Mouse (Mus musculus): ENCODE results near the gene Psmb5. TPM values are rescaled to one million over a fixed set of nuclear protein-coding genes. Genes with fewer than 3 reads are reported as not detected.
A peak's percentile ranks its signal among the peaks of the same experiment; 100 is the strongest.

Psmb5 gene
- total RNA-seq, 1 experiment from 2014 or later, result 367 TPM

GRCm38 (mm10) chr14:54592319-54592934 lies 25.4 kb downstream of the Psmb5 start:
- peak; percentile 63 for DNase-seq

DNA sequence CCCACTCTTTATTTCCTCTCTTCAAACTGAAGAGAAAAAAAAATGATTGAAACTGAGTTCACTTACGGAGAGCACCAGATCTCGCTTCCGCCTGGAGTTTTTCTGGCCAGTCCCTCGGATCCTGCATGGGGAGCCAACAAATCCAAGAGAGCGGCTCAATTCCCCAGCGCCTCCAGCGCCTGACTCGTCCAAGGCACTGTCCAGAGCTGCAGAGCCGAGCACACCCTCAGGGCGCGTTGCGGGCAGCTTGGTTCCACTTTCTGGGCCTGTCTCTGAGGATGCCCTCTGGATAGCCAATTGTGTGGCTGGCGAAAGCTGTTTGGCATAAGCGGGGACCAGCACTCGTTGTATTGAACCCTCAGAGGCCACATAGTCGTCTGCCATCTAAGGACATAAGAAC lies 26.8 kb downstream of the Psmb5 start:
- DNase-seq, result no peak

GRCm38 (mm10) chr14:54583681-54584338 lies 34.0 kb downstream of the Psmb5 start:
- DNase-seq, result peak; percentile 57

DNA sequence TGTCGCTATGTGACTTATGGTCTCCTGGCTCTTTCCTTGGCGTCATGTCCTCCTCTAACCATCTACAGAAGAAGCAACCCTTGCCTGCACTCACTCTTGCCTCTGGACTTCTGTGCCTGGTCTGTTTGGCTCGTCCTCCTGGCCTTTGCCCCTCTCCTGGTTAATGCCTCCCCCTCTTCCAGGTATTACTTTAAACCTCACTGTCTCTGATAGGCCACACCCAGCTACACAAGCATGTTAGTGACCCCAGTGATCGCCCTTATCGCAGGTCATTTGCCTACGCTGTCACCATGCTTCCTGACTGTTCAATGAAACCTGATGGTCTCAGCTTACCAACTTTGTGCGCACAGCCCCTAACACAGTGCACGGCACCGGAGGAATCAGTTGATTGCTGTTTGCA lies 35.3 kb downstream of the Psmb5 start:
- DNase-seq, result no peak

DNA sequence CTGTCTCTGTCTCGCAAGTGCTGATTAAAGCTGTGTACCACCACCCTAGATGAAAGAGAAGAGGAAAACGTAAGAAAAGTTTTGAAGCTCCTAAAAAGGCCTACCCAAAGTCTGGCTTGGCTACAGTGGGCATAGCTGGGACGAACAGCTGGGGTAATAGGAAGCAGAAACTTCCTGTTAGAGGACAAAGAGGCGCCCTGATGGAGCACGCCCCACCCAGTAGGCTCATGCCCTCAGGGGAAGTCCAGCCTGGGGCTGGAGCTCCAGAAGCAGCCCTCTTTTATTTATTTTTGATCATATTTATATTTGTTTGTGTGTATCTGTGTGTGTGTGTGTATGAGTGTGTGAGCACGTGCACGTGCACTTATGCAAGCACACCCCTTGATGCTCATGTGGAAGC lies 38.2 kb downstream of the Psmb5 start:
- DNase-seq, result no peak

- no peak for DNase-seq
Measured at GRCm38 (mm10) chr14:54578063-54578462, 39.8 kb downstream of the Psmb5 start.

DNA sequence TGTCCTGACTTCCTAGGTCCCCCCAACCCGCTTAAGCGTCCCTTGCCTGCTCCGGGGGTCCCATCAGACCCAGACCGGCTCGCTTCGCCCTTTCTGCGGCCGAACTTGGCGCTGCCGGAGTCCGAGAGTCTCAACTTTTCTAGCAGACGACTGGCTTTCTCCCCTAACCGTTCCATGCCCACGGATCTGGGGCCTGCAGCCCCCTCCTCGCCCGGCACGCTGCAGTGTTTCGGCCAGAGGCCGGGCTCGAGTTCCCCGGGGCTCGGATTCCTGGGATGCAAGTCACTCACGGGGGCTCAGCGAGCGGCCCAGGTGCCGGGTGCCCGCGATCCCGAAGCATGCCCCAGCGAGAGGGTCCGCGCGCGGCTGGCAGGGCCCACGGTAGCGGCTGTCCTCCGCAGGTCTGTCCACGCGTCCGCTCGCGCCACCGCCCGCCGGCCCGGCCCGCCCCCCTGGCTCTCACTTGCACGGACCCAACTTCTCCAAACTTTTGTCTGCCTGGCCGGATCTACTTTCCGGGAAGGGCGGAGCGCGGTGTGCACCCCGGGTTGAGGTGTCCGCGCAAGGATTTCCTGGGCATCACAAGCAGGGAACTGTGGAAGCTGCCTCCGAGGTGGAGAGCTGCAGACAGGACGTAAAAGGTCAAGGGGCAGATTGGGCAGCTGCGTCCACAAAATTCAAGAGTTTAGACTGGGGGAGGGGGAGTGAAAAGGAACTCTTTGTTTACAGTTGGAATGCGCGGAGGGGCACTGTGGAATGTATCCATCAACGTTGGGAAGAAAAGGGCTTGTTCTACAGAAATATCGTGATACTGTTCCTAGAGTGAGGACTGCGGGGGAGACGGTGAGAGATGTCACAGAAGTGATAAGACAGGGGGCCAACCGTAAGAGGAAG lies 40.5 kb downstream of the Psmb5 start, which contains the start of gene Ajuba:
TSS of gene Ajuba (minus strand) at position 470 of the 894 bp plus-strand sequence.
- peak; percentile 90 for DNase-seq

- DNase-seq, result peak; percentile 40
Measured at GRCm38 (mm10) chr14:54576241-54577088, 41.4 kb downstream of the Psmb5 start.

GRCm38 (mm10) chr14:54575631-54576030 lies 42.2 kb downstream of the Psmb5 start:
- DNase-seq, result peak; percentile 80

GRCm38 (mm10) chr14:54575031-54575430 lies 42.8 kb downstream of the Psmb5 start:
- no peak for DNase-seq

GRCm38 (mm10) chr14:54574253-54574652 lies 43.6 kb downstream of the Psmb5 start:
- DNase-seq, result no peak

- peak; percentile 65 for DNase-seq
Measured at GRCm38 (mm10) chr14:54572790-54573736, 44.8 kb downstream of the Psmb5 start.

GRCm38 (mm10) chr14:54572122-54572521 lies 45.7 kb downstream of the Psmb5 start:
- DNase-seq, result no peak

GRCm38 (mm10) chr14:54569451-54570392 lies 48.1 kb downstream of the Psmb5 start:
- no peak for DNase-seq

DNA sequence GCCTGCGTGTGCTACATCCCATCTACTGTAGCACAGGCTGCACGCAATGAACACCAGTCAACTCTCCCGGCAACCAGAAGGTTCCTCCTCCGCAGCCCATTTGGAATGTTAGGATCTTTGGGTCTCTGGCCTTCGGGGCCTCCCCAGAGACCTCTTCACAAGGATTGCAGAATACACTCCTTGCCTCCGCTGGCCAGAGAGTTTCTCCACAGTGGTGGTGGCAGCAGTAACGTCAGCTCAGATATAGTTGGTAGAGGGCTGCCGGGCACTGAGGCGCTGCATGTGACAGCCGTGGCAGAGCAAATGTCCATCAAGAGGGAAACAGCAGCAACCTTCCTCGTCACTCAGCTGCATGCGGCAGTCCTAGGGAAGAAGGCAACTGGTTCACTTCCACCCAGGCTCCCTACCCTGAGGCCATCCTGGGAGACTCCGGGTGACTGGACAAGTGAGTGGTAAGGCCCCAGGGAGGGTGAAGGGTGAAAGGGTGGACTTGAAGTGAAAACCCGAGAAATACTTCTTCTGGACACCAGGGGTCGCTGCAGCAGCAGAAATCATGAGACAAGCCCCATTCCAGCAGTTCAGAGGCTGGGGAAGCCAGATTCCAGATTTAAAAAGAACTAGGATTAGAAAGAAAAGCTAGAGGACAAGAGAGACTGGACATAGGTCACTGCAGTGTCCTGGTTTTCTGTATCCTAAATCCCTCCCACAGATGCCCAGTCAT lies 49.0 kb downstream of the Psmb5 start:
- peak; percentile 69 for DNase-seq

Data from adrenal gland, postnatal 25 days (tissue).